Mouse (Mus musculus): Measurements from ENCODE around the gene Ide.

GRCm38 (mm10) chr19:37360044-37360443 lies 22.4 kb upstream of the Ide start:
- TF ChIP-seq GATA1 (IDR thresholded peaks at IDR 0.05; ENCODE audit: borderline replicate concordance, low read length) (no peak), FLI1 (IDR thresholded peaks at IDR 0.05; ENCODE audit: low read length) (no peak)
